Mouse (Mus musculus): Measurements from ENCODE around the gene Gm4707. TPM values are rescaled to one million over a fixed set of nuclear protein-coding genes. Genes with fewer than 3 reads are reported as not detected.
"Not testable (repeated sequence)": the region's sequence is repeated elsewhere in the genome, so short reads cannot be mapped to it uniquely, and the experiment has no call there.

Gm4707 gene
- total RNA-seq (2021), result under 1 TPM; 0.76 to 0.89 TPM

DNA sequence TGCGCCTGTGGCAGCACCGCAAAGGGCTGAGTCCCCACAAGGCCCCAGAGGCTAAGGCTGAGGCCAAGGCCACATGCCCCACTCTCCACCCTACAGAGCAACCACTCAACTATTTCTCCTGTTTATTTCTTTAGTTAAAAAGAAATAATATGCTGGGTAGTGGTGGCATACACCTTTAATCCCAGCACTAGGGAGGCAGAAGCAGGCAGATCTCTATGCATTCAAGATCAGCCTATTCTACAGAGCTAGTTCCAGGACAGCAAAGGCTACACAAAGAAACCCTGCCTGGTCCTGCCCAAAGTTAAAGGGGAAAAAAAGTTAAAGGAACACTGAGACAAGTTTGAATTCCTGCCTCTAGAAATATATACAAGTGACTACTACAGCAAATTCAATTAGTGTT lies at the start of gene Gm4707:
Gene Gm4707, minus strand, starts transcription at position 101 of the 400 bp plus-strand sequence.
- intact Hi-C loops (cut with DNase I), result no loop called here
- no peak for DNase-seq

DNA sequence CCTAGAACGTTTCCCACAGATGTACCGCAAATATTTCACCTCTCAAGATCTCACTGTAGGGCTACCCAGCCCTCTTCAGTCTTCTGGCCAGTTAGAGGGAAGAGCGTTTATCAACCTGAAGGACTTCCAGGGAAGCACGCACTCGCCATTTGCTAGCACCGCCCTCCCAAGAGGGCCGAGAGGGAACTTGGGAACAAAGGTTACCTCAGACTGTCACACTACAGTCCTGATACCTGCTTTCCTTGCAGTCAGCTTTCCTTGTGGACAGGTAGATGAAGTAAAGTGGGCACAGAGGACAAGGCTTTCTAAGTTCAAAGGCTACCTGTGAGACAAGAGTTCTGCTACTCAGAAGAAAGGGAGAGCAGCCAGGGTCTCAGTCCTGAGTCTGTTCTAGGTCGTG lies 47.1 kb upstream of the Gm4707 start:
- no peak for DNase-seq
- intact Hi-C loops (cut with DNase I), result no loop called here

GRCm38 (mm10) chr17:71495784-71496183 lies 36.1 kb upstream of the Gm4707 start:
- intact Hi-C loops (cut with DNase I), result no loop called here
- DNase-seq, result no peak

DNA sequence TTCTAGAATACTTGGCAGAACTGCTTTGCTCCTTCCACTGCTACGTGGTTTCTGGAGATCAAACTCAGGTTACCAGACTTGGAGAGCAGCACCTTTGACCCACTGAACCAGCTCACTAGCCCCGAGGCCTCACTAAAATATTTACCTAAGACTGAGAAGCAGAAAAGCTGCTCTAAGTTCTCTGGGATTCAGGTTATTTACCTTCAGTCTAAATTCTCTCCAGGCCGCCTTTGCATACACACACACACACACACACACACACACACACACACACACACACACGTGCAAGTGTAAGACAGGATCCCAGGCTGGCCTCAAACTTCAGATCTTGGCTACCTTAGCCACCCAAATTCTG lies 31.6 kb upstream of the Gm4707 start:
- intact Hi-C loops (cut with DNase I), result no loop called here
- DNase-seq, result no peak

GRCm38 (mm10) chr17:71490666-71491331 lies 31.1 kb upstream of the Gm4707 start:
- DNase-seq, result no peak
- intact Hi-C loops (cut with DNase I), result no loop called here

DNA sequence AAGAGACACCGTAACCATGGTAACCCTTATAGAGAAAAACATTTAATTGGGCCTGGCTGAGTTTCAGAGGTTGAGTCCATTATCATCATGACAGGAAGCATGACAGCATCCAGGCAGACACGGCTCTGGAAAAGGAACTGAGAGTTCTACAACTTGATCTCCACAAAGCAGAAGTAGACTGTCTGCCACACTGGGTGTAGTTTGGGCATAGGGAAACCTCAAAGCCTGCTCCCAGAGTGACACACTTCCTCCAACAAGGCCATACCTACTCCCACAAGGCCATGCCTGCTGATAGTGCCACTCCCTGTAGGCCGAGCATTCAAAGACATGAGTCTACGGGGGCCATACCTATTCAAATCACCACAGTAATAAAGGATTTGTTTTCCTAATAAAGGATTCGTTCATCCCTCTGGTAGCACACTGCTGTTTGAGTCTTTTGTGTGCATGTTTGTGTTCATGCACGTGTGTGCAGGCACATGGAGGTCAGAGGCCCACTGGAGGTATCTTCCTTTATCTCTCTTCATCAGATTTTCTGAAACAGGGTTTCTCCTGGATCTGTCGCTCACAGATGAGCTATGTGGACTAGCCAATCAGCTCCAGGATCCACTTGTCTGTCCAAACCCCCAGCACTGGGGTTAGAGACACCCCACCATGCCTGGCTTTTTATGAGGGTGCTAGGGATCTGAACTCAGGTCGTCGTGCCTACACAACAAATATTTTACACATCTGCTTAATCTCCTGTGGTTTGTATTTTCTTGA lies 30.2 kb upstream of the Gm4707 start:
- intact Hi-C loops (cut with DNase I), result no loop called here
- no peak for DNase-seq

DNA sequence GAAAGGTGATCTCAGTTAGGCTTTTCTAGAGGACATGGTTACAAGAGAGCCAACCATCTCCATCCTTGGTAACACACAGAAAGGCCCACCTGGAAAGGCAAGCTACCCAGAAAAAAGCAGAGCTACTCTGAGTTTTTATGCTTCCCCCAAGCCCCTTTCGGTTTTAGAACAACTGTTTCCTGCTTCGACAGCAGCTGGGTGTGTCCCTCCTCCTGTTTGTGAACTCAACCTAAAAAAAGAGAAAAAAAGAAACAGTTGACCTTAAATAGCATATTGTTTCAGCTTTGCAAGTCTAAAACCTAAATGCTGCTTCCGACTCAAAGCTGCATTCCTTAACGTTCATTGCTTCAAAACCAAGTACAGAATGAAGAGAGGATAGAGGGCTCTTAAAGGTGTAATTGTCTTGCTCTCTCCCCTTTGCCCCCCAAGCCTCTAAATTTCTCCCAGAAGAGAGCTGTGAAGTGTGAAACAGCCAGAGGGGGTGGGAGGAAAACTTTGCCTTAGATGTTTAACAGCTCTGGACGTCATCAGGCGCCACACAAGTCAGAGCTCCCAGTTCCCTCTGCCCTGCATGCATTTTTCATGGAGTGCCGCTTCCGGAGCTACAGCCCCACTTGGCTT lies 26.6 kb upstream of the Gm4707 start:
- intact Hi-C loops (cut with DNase I), result no loop called here
- peak; percentile 21 to 31 for DNase-seq

GRCm38 (mm10) chr17:71485791-71486230 lies 26.1 kb upstream of the Gm4707 start:
- peak; percentile 37 to 61 for DNase-seq
- intact Hi-C loops (cut with DNase I), result no loop called here

- intact Hi-C loops (cut with DNase I), result no loop called here
- no peak for DNase-seq
Observed at GRCm38 (mm10) chr17:71484711-71485110, 25.0 kb upstream of the Gm4707 start.

DNA sequence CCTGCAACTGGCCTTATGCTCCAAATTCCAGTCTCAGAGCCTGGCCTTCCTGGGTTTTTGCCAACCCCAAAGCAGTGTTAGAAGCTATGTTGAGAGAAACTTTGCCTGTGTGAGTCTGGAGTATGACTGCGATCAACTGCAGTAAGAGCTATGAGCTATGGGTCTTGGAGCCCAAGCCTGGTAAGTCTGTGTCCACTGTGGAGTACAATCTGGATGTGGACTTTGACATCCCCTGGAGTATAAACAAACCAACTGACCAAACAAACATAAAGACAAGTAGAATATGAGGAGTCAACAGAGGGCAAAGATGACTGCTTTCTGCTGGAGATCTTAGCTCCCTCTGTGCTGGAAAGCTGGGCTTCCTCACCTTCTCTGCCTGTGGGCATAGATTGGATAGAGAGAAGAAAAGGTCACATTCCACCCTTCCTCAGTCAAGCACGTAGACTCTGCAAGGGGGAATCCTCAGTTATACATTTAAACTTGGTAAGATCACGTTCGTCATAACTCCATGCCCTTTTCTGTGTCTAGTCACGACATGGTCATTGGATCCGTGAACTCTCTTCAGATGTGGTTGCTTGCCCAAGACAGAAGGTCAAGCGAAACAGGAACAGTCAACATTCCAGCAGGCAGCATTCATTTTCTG lies 23.8 kb upstream of the Gm4707 start:
- intact Hi-C loops (cut with DNase I), result no loop called here
- no peak for DNase-seq

GRCm38 (mm10) chr17:71479381-71479901 lies 19.7 kb upstream of the Gm4707 start:
- no peak for DNase-seq
- intact Hi-C loops (cut with DNase I), result no loop called here

- intact Hi-C loops (cut with DNase I), result no loop called here
- no peak for DNase-seq
Observed at GRCm38 (mm10) chr17:71477481-71477880, 17.8 kb upstream of the Gm4707 start.

- intact Hi-C loops (cut with DNase I), result no loop called here
Observed at GRCm38 (mm10) chr17:71476346-71477020, 16.8 kb upstream of the Gm4707 start.

GRCm38 (mm10) chr17:71475705-71476089 lies 16.0 kb upstream of the Gm4707 start:
- intact Hi-C loops (cut with DNase I), result loop anchor here (2.0 kb wide), 1 partner anchor 51 kb away; the partner anchor contains the start of gene Ndc80
- peak in 1 of 2 experiments; percentile 69 for DNase-seq

More at GRCm38 (mm10) chr17:71476346-71477020, 16.8 kb upstream of the Gm4707 start:
- no peak for DNase-seq

DNA sequence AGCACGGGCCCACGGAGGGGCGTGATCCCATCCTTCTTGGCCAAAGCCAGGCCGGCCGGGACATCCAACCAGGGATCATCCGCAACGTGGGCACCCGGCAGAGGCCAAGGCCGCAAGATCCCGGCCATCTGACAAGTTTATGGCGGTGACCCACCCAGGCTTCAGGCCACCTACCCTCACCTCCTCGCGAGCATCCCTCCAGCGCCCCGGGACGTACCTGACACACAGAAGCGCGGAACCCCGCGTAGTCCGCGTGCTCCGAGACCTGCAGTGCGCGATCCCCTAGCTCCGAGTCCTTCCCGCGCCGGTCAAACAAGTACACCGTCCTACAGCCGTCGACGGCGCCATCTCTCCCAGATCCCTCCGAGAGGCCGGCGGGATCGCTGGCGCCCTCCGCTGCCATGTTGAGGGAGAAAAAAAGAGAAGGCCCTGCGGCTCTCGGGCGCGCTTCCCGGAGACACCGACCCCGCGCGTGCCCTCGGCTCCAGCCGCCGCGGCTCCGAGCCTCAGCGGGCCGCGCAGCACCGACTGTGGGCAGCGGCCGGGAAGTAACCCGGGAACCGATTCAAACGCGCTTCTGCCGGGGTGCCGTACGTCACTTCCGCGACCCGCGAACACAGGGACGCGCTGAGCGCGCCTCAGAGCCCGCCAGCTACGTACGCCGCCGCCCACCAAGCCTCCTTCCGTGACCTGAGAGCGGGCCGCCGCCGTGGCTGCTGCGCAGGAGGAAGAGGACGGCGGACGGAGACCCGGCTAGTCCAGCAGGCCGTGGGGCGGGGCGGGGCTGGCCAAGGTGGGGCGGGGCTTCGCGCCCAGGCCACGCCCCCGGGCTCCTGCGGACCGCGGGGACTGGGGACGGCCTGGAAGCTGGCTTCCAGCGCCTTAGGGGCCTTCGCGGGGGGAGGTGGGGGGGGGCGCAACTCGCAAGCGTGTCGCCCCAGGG lies 15.3 kb upstream of the Gm4707 start, which contains the start of gene Smchd1:
Gene Smchd1, minus strand, starts transcription at position 582 of the 943 bp plus-strand sequence.
- intact Hi-C loops (cut with DNase I), result loop anchor here (2.0 kb wide), 1 partner anchor 52 kb away; the partner anchor contains the start of gene Ndc80
- peak; percentile 92 to 94 for DNase-seq

GRCm38 (mm10) chr17:71474128-71474527 lies 14.4 kb upstream of the Gm4707 start:
- intact Hi-C loops (cut with DNase I), result loop anchor here (2.0 kb wide), 1 partner anchor 53 kb away; the partner anchor contains the start of gene Ndc80
- no peak for DNase-seq

DNA sequence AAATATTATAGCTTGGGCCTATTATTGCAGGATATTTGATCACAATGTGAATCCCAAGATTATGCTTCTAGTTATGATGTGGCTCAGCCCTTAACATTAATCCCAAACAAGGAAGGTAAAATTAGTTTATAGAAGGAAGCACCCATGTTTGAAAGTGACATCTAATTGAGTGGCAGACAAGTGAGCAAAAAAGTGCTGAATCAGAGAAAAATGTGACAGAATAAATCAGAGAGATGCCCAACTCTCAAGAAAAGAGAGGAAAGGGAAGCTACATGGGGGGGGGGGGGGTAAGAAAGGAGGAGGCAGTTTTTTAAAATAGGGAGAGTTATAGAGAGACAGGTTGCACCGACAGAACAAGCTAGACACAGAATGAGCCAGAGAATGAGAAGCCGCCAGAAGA lies 11.5 kb upstream of the Gm4707 start:
- intact Hi-C loops (cut with DNase I), result no loop called here
- no peak for DNase-seq

DNA sequence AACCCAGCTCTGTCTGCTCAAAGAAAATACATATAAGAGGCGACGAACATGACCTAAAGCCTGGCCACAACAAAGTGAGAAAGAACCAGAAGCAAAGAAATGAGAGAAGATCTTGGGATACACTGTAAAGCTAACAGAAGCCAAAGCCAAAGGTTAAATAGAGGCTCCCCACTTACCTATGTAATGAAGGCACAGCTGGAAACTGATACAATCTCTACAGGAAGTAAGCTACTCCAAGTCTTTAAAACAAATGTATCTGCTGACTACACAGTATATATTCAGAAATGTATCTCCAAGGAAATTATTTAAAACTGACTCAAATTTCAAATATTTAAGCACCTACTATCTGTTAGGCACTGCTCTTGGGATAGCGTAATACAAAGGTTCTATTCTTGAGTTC lies 594 bp upstream of the Gm4707 start:
- intact Hi-C loops (cut with DNase I), result no loop called here

GRCm38 (mm10) chr17:71457361-71457760 lies 2.4 kb downstream of the Gm4707 start:
- DNase-seq; intact Hi-C loops (cut with DNase I): not testable (repeated sequence)

More for the DNA sequence above, 594 bp upstream of the Gm4707 start:
- no peak for DNase-seq

Data from heart, postnatal 36 days (tissue).